ENCODE assay signal across 8 mouse cellular contexts in the genomic region with DNA sequence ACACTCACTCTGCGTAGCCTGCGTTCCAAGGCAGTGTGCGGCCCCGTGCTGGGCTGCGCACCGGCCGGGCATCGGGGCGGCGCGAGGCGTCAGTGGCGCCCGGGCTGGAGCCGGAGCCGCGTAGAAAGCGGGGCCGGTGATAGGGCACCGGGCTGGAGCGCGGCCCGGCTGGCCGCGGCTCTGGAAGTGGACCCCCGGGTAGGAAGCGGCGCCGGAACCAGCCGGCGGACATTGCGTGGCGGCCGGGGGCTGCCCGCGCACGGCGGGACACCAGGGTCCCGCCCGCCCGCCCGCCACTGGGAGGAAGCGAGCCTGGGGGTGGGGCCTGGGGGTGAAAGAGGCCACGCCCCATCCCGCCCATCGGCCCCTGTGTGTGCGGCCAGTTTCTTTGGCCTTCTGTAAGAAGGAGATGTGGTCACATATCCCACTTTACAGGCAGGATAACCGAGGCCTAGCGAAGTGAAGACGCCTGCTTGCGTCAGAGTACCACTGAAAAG. TPM values are rescaled to one million over a fixed set of nuclear protein-coding genes. Genes with fewer than 3 reads are reported as not detected.
A peak's percentile ranks its signal among the peaks of the same experiment; 100 is the strongest.
DNase-seq lines count a peak whose midpoint lies in the region; ATAC-seq and TF ChIP-seq lines count a peak whose summit lies in the region.

No protein-coding gene starts in this region.

- peak; percentile 22; the same call in 1 of the 2 replicates for TF ChIP-seq POLR2A in cortical plate, adult 2 months (IDR thresholded peaks at IDR 0.05; ENCODE audit: extremely low read depth, insufficient read depth, low read length)

- peak overlapping the region; percentile 81 for H3K4me2 ChIP-seq in intestine, embryonic 16.5 days (ENCODE audit: low read depth, low read length)
- peak overlapping the region; percentile 65 for H3K4me2 ChIP-seq in neural tube, embryonic 13.5 days

- WGBS in intestine, embryonic 16.5 days, result 1% methylated on average over 40 of the region's 51 CpGs
- WGBS in neural tube, embryonic 13.5 days, result under 1% methylated on average over 45 of the region's 51 CpGs

- H3K9ac ChIP-seq in intestine, embryonic 16.5 days (ENCODE audit: low read depth, low read length), result peak overlapping the region; percentile 82
- H3K9ac ChIP-seq in neural tube, embryonic 13.5 days, result peak overlapping the region; percentile 78

- no peaks in the 10 kb centered on the region for H3K27me3 ChIP-seq in intestine, embryonic 16.5 days (replicated peaks; ENCODE audit: control insufficient read depth, insufficient read depth, low read length)
- H3K27me3 ChIP-seq in neural tube, embryonic 13.5 days, result no peaks in the 10 kb centered on the region

- H3K9me3 ChIP-seq in intestine, embryonic 16.5 days (ENCODE audit: control insufficient read depth, low read length), result no peaks in the 10 kb centered on the region
- H3K9me3 ChIP-seq in neural tube, embryonic 13.5 days, result no peaks in the 10 kb centered on the region

- no peak for TF ChIP-seq CTCF in cortical plate, adult 2 months (IDR thresholded peaks at IDR 0.05; ENCODE audit: extremely low read depth, insufficient read depth, low read length)

- no peak overlapping the region for H3K27ac ChIP-seq in cortical plate, adult 2 months (ENCODE audit: insufficient read depth, low read length)
- peak overlapping the region; percentile 66; the same call in 1 of the 2 replicates for H3K27ac ChIP-seq in intestine, embryonic 16.5 days (ENCODE audit: low read length)
- no peak overlapping the region for H3K27ac ChIP-seq in neural tube, embryonic 13.5 days (replicated peaks)

- H3K4me1 ChIP-seq in cortical plate, adult 2 months (ENCODE audit: control insufficient read depth, insufficient read depth, low read length), result peaks cover 2% of the 10 kb centered on the region; the same call in 1 of the 2 replicates
- H3K4me1 ChIP-seq in intestine, embryonic 16.5 days (ENCODE audit: control insufficient read depth, insufficient read depth, low read length), result peaks cover 25% of the 10 kb centered on the region
- peaks cover 36% of the 10 kb centered on the region for H3K4me1 ChIP-seq in neural tube, embryonic 13.5 days (replicated peaks)

- DNase-seq in right cerebral cortex, postnatal 14 days, result peak; percentile 58
- no peak for DNase-seq in right cerebral cortex, adult 18-20 months
- peak; percentile 48 to 81 for DNase-seq in gastrocnemius, postnatal 4 days (ENCODE audit: low spot score in 2 of 2)
- DNase-seq in lung, adult 18-20 months, result peak; percentile 83 to 88
- DNase-seq in thymus, postnatal 36 days, result peak; percentile 70 to 72

- peak overlapping the region; percentile 31 for H3K4me3 ChIP-seq in cortical plate, adult 2 months (ENCODE audit: insufficient read depth, low read length)
- H3K4me3 ChIP-seq in intestine, embryonic 16.5 days (ENCODE audit: low read length), result peak overlapping the region; percentile 72
- H3K4me3 ChIP-seq in neural tube, embryonic 13.5 days, result peak overlapping the region; percentile 53

- peak; percentile 55 for ATAC-seq in intestine, embryonic 16.5 days
- ATAC-seq in neural tube, embryonic 13.5 days (ENCODE audit: low read depth), result peak; percentile 6; the same call in 1 of the 2 replicates

- 0 out of 2 replicates have a peak, but pooled peaks cover 4% of the 10 kb centered on the region for H3K36me3 ChIP-seq in intestine, embryonic 16.5 days (ENCODE audit: control insufficient read depth, insufficient read depth, low read length)
- no peaks in the 10 kb centered on the region; the same call in 1 of the 2 replicates for H3K36me3 ChIP-seq in neural tube, embryonic 13.5 days

RNA-seq across cellular contexts. Expression of a gene that starts 0.5 kb away (rescaled TPM):
- polyA plus RNA-seq in cortical plate, adult 2 months (2012; rRNA removed), result 42.1 and 47.4 TPM in 2 replicates
- total RNA-seq in gastrocnemius, postnatal 4 days (2021), result 10 to 100 TPM; 16.7 to 20.8 TPM
- polyA plus RNA-seq in intestine, embryonic 16.5 days (2015; fragmentation: Nextera tagmentation; extraction: Ambion mirVana), result 23.4 and 26.3 TPM in 2 replicates
- polyA plus RNA-seq in neural tube, embryonic 13.5 days (2015; fragmentation: Nextera tagmentation; extraction: Ambion mirVana), result 18.7 and 22.8 TPM in 2 replicates

RNA-seq across cellular contexts. Expression of a gene that starts 3.9 kb away (rescaled TPM):
- polyA plus RNA-seq in cortical plate, adult 2 months (2012; rRNA removed), result 97.3 and 106 TPM in 2 replicates
- 100 to 1,000 TPM in 1 of 2 experiments, 10 to 100 TPM in 1; 92.7 to 105 TPM for total RNA-seq in gastrocnemius, postnatal 4 days (2021)
- 48.6 and 50.0 TPM in 2 replicates for polyA plus RNA-seq in intestine, embryonic 16.5 days (2015; fragmentation: Nextera tagmentation; extraction: Ambion mirVana)
- polyA plus RNA-seq in neural tube, embryonic 13.5 days (2015; fragmentation: Nextera tagmentation; extraction: Ambion mirVana), result 54.1 and 57.1 TPM in 2 replicates

RNA-seq across cellular contexts. Expression of a gene that starts 23.4 kb away (rescaled TPM):
- 1.2 and 1.3 TPM in 2 replicates for polyA plus RNA-seq in cortical plate, adult 2 months (2012; rRNA removed)
- 1 to 10 TPM in 1 of 2 experiments, under 1 TPM in 1; 0.88 to 1.1 TPM for total RNA-seq in gastrocnemius, postnatal 4 days (2021)
- polyA plus RNA-seq in intestine, embryonic 16.5 days (2015; fragmentation: Nextera tagmentation; extraction: Ambion mirVana), result 0.04 and 0.05 TPM in 2 replicates
- not detected in 2 replicates for polyA plus RNA-seq in neural tube, embryonic 13.5 days (2015; fragmentation: Nextera tagmentation; extraction: Ambion mirVana)

RNA-seq across cellular contexts. Expression of a gene that starts 28.3 kb away (rescaled TPM):
- polyA plus RNA-seq in cortical plate, adult 2 months (2012; rRNA removed), result 95.4 and 103 TPM in 2 replicates
- total RNA-seq in gastrocnemius, postnatal 4 days (2021), result 10 to 100 TPM; 60.3 to 62.5 TPM
- 12.4 and 12.8 TPM in 2 replicates for polyA plus RNA-seq in intestine, embryonic 16.5 days (2015; fragmentation: Nextera tagmentation; extraction: Ambion mirVana)
- polyA plus RNA-seq in neural tube, embryonic 13.5 days (2015; fragmentation: Nextera tagmentation; extraction: Ambion mirVana), result 27.7 and 29.6 TPM in 2 replicates

RNA-seq across cellular contexts. Expression of a gene that starts 41.1 kb away (rescaled TPM):
- polyA plus RNA-seq in cortical plate, adult 2 months (2012; rRNA removed), result 3.1 TPM in 2 replicates
- total RNA-seq in gastrocnemius, postnatal 4 days (2021), result 1 to 10 TPM; 1.1 to 3.0 TPM
- 8.6 and 10.8 TPM in 2 replicates for polyA plus RNA-seq in intestine, embryonic 16.5 days (2015; fragmentation: Nextera tagmentation; extraction: Ambion mirVana)
- 4.9 and 5.1 TPM in 2 replicates for polyA plus RNA-seq in neural tube, embryonic 13.5 days (2015; fragmentation: Nextera tagmentation; extraction: Ambion mirVana)
